Mouse (Mus musculus) frontal cortex, postnatal 25 days (tissue): ENCODE data around the gene Pde2a.
"Not testable (repeated sequence)": the region's sequence is repeated elsewhere in the genome, so short reads cannot be mapped to it uniquely, and the experiment has no call there.

Experiments used
- DNase-seq, 2 experiments: peaks; one replicate each; pipeline ENCODE4 v3.0.0; 2022; ENCODE audit warnings: low spot score in 2 of 2

The Pde2a gene

DNA sequence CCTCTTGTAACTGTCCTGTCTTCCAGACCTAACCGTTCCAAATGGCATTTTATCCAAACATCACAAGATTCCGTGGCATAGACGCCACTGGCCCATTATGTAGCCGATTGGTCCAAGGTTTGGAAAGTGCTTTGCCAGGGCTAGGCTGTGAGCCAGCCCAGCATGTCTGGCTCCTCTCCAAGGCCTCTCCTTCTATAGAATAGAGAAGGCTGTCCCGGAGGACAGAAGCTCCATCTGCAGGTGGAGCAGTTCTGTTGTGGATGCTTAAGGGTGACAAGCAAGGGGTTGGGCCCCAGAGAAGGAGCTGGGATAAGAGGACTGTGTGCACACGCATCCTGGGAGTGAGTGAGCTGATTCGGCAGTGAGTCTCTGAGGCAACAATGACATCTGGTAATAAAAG, 92.2 kb downstream of the Pde2a start:
- DNase-seq = no peak

GRCm38 (mm10) chr7:101514768-101515167, 93.3 kb downstream of the Pde2a start:
- DNase-seq = no peak

GRCm38 (mm10) chr7:101515295-101515694, 93.8 kb downstream of the Pde2a start:
- DNase-seq = no peak

GRCm38 (mm10) chr7:101516460-101516859, 95.0 kb downstream of the Pde2a start:
- DNase-seq = no peak

DNA sequence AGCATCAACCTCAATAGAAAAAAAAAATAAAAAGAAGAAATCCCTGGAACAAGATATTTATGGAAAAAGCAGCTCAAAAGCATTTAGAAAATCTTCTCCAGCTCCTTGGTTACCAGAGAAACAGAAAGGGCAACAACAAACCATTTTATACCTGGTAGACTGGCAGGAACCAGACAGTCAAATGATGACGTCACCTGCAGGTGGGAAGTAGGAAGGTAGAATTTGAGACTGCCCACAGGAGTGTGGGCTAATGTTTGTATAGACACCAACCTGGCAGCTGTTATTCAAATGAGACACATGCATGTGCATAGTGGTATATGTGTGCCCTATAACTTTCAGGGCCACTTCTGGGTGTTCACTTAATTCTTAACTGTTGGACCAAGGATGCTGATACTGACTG, 100.2 kb downstream of the Pde2a start:
- DNase-seq = no peak

DNA sequence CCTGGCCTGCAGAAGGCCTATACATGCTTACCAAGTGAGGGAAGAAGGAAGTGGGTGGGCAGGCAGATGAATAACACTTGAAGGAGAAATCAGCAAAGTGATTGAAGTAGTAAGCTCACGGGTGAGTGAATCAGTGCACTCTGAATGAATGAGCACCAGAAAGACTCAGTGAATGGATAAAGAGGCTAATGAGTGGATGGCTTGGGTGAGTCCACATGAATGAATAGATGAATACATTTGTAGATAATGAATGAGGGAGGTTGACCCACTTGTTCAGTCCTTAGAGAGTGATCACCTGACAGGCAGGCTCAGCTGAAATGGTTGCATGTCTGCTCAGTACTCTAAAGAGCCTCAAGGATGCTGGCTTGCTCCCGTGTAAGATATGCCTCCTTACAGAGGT, 101.7 kb downstream of the Pde2a start:
- DNase-seq = no peak

DNA sequence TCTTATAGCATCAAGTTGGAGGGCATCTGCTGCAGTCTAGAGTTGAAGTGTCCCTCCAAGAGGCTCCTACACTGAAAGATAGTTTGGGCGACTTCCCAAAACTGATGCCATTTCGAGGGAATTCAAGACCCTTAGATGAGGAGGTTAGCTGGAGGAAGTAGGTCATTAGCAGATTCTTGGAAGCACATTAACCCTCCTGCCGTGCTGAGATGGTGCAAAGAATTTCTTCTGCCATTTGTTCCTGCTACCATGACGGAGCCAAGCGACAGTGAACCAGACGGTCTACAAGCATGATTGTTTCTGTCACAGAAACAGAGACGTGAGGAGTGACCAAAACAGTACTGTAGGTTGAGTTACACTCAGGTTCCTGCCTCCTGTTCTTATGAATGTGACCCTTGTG, 105.0 kb downstream of the Pde2a start:
- DNase-seq = no peak

- DNase-seq = no peak
Measured at GRCm38 (mm10) chr7:101534428-101534827, 112.9 kb downstream of the Pde2a start.

GRCm38 (mm10) chr7:101535102-101535501, 113.6 kb downstream of the Pde2a start:
- no peak for DNase-seq

- DNase-seq = no peak
Measured at GRCm38 (mm10) chr7:101535517-101535916, 114.0 kb downstream of the Pde2a start.

DNA sequence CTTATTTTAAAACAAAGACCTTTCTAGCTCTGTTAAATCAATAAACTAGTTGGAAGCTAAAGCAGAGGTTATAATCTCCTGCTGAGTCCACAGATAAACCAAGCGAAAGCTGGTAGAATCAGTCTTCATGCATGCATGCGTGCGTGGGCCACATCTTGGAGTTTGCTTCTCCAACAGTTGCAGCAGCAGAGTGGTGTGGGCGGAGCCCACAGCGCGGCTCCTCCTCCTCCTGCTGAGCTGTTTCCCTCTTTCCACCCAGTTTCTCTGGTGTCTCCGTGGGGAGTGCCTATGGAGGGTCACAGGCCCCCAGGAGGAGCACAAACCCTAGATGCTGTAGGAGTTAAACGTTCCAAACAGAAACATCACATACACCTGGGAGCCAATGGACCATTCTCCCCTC, 116.0 kb downstream of the Pde2a start:
- no peak for DNase-seq

DNA sequence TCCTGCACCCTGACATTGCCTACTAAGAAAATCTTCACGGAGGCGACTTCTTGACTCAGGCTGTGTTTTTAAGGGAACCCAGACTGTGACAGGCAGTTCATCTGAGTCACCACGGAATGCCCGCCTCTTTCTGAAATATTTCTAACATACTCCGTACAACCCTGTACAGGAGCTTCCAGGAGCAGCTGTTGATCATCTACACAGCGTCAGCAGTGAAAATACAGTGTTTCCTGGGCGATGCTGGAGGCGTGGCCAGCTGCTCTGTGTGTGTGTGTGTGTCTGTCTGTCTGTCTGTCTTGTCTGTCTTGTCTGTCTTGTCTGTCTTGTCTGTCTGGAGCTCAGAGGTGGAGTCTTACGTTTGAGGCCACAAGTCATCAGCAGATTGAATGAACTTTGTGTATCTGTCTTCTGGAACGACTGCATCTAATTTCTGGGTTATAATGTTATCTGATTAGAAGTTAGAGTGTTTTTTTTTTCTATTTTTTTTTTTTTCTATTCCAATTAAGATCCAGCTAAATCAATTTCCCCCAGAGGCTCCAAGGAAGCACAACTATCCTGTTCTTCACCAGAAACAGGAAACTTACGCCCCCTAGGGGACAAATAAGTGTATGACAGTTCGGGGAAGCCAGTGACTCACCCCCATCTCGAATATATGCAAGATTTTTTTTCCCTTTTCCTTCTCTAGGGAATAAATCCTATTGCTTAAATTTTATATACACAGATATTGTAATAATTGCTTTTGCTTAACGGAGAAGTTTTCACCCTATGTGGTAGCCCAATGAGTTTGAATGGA, 116.8 kb downstream of the Pde2a start:
- peak in 1 of 2 experiments; percentile 47 for DNase-seq

DNA sequence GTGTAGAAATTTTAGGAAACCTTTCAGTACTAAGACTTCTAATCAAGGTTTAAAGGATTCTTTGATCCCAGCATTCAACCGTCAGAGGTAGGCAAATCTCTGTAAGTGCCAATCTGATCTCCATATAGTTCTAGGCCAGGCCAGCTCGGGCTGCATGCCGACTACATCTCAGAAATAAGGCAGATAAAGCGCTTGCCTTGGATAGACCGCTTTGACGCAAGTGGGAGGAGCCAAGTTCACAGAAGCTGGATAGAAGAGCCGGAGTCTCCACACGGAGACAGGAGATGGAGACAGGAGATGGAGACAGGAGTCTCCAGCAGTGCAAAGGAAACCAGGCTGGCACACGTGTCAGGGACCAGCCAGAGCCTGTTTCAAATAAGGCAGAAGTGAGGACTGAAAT, 118.3 kb downstream of the Pde2a start:
- DNase-seq = no peak

GRCm38 (mm10) chr7:101540684-101541083, 119.2 kb downstream of the Pde2a start:
- DNase-seq = no peak

DNA sequence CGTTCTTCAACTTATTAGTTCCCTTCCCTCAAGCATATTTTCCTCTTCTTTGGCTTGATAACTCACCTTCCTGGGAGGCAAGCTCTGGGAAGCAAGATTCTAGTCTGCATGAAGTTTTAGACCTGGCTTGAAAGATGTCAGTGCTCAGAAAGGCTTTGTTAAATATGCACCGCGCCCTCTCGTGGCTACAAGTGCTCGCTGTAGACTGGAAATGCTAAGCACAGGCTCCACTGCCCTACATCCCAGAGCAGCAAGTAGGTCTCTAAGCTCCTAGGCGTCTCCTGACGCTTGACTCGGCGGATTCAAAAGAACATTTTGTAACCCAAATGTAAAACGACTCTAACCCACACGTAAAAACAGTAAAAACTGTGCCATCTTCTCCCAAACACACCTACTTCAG, 119.6 kb downstream of the Pde2a start:
- DNase-seq = peak; percentile 65 to 74

- peak in 1 of 2 experiments; percentile 41 for DNase-seq
Measured at GRCm38 (mm10) chr7:101541734-101542133, 120.2 kb downstream of the Pde2a start.

- no peak for DNase-seq
Measured at GRCm38 (mm10) chr7:101547651-101548050, 126.2 kb downstream of the Pde2a start.

DNA sequence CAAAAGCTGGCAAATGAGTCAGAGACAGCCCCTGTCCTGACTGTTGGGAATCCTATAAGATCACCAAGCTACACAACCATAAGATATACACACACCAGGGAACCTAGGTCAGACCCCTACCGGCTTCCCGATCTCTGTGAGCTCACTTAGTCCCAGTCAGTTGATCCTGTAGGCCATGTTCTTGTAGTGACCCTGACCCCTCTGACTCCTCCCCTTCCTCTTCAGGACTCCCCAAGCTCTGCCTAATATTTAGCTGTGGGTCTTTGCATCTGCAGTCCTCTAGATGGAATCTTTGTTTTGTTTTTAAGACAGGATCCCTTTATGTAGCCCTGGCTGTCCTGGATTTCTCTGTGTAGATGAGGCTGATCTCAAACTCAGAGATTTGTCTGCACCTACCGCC, 127.8 kb downstream of the Pde2a start:
- DNase-seq = no peak

GRCm38 (mm10) chr7:101550686-101551485, 129.4 kb downstream of the Pde2a start:
- no peak for DNase-seq

DNA sequence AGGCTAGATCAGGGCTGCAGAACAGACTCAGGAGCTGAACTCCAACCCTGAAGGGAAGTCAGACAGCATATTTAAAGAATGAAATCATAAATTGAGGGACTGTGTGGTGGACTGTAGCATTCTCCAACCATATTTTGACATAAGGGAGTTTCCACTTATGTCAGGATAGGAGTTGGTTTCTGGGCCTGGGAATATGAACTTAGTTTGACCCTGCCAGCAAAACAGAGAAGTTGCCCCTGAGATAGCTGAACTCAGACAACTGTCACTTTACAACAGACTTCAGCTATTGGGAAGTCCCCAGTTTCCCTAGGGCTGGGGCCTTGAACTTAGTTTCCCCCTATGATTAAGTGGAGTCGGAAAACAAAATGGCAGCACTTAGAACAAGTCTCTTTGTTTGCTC, 130.0 kb downstream of the Pde2a start:
- DNase-seq = no peak

DNA sequence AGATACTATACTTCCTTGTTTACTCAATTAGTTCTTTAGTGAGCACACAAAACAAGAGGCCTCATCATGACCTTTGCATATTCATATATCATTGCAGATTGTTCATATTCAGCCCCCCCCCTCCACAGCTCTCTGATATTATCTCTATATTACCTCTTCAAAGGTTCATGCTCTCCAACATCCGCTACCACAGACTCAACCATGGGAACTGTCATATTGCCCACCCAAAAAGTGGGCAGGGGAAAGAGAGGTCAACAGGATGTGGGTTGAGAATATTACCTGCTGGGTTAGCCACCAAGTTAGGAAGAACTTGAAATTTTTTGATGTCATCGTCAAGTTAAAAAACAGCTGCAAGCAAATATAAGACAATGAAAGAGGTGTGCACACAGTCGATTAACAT, 134.0 kb downstream of the Pde2a start:
- DNase-seq = not testable (repeated sequence)

- no peak for DNase-seq
Measured at GRCm38 (mm10) chr7:101557391-101557790, 135.9 kb downstream of the Pde2a start.

GRCm38 (mm10) chr7:101559393-101559792, 137.9 kb downstream of the Pde2a start:
- DNase-seq = not testable (repeated sequence)
